Mouse (Mus musculus): ENCODE results near the gene Skap2.

DNA sequence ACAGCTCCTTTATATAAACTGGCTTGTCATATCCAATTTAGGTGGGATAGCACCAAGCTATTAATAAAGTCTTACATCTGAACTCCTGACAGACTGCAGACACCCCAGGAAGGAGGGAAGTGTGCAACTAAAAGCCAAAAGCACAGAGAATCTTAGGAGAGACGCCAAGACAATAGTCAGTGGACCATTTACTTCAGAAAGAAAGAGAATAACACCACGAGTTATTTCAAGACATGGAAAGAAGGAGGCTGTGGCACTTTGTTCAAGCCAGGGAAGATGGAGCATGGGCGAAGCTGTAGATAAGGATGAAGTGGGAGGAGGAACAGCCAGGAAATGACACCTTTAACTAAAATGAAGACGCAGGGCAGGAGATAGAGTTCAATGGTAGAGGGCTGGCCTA lies 78.4 kb downstream of the Skap2 start:
- TF ChIP-seq POLR2A (IDR thresholded peaks at IDR 0.05; ENCODE audit: borderline replicate concordance, low read depth, low read length): no peak
- no peak for TF ChIP-seq CTCF (IDR thresholded peaks at IDR 0.05; ENCODE audit: low read depth, low read length)

Measured in bone marrow macrophage, adult 2 months (primary cell).